Mouse (Mus musculus) liver, adult 10 weeks (tissue): ENCODE data around the gene Ankar. TPM values are rescaled to one million over a fixed set of nuclear protein-coding genes. Genes with fewer than 3 reads are reported as not detected.

ENCODE experiments used
- polyA plus RNA-seq: library from polyadenylated mRNA; stranded (reverse); fragments of 350-450 nt; fragmentation: Illumina TruSeq; extraction: RNeasy Lipid Tissue Mini Kit (QIAGEN cat#74804); gene quantifications from one replicate; pipeline ENCODE4 v1.2.3, GENCODE M21; 2014; ENCODE audit warnings: low read depth, low replicate concordance

Ankar gene
- polyA plus RNA-seq = not detected

GRCm38 (mm10) chr1:72700479-72700878 lies at the start of gene Ankar:
Gene Ankar (minus strand): TSS chr1:72700579.

GRCm38 (mm10) chr1:72710753-72711653 lies 10.6 kb upstream of the Ankar start, which contains the start of gene Rpl37a:
Gene Rpl37a (plus strand): TSS chr1:72711290.

Other genes starting within 250 kb of the Ankar start
- gene March4, start 163.6 kb downstream of the Ankar start, polyA plus RNA-seq = not detected
- 2.9 TPM for gene Smarcal1, start 117.3 kb downstream of the Ankar start, polyA plus RNA-seq
- gene Rpl37a, start 10.7 kb upstream of the Ankar start, polyA plus RNA-seq = 39.9 TPM
- gene Igfbp2, start 123.9 kb upstream of the Ankar start, polyA plus RNA-seq = 26.6 TPM
- 7.1 TPM for gene Igfbp5, start 174.3 kb upstream of the Ankar start, polyA plus RNA-seq